Mouse (Mus musculus): ENCODE measurements around the gene Gm49369.
"Not testable (repeated sequence)": the region's sequence is repeated elsewhere in the genome, so short reads cannot be mapped to it uniquely, and the experiment has no call there.

Gene Gm49369

GRCm38 (mm10) chr7:142371768-142372661 is 10.5 kb downstream of the Gm49369 start:
- peak; percentile 66 to 68 for DNase-seq

- peak in 1 of 2 experiments; percentile 64 for DNase-seq
Observed at GRCm38 (mm10) chr7:142371398-142371767, 11.1 kb downstream of the Gm49369 start.

- DNase-seq: peak; percentile 37 to 48
Observed at GRCm38 (mm10) chr7:142370937-142371336, 11.5 kb downstream of the Gm49369 start.

- peak; percentile 62 to 71 for DNase-seq
Observed at GRCm38 (mm10) chr7:142369820-142370219, 12.6 kb downstream of the Gm49369 start.

- peak; percentile 88 to 90 for DNase-seq
Observed at GRCm38 (mm10) chr7:142368856-142369255, 13.6 kb downstream of the Gm49369 start.

GRCm38 (mm10) chr7:142363107-142363506 is 19.4 kb downstream of the Gm49369 start:
- no peak for DNase-seq

GRCm38 (mm10) chr7:142360743-142361142 is 21.7 kb downstream of the Gm49369 start:
- no peak for DNase-seq

- DNase-seq: no peak
Observed at GRCm38 (mm10) chr7:142359129-142359528, 23.3 kb downstream of the Gm49369 start.

GRCm38 (mm10) chr7:142357566-142357965 is 24.9 kb downstream of the Gm49369 start:
- DNase-seq: no peak

GRCm38 (mm10) chr7:142354661-142355233 is 27.7 kb downstream of the Gm49369 start:
- DNase-seq: no peak

GRCm38 (mm10) chr7:142353854-142354253 is 28.6 kb downstream of the Gm49369 start:
- no peak for DNase-seq

- no peak for DNase-seq
Observed at GRCm38 (mm10) chr7:142351569-142351968, 30.9 kb downstream of the Gm49369 start.

- no peak for DNase-seq
Observed at GRCm38 (mm10) chr7:142349308-142349961, 33.0 kb downstream of the Gm49369 start.

GRCm38 (mm10) chr7:142347542-142347941 is 34.9 kb downstream of the Gm49369 start:
- no peak for DNase-seq

GRCm38 (mm10) chr7:142342247-142342640 is 40.2 kb downstream of the Gm49369 start:
- DNase-seq: no peak

GRCm38 (mm10) chr7:142341564-142342246 is 40.8 kb downstream of the Gm49369 start:
- DNase-seq: no peak

- DNase-seq: no peak
Observed at GRCm38 (mm10) chr7:142340269-142340970, 42.0 kb downstream of the Gm49369 start.

GRCm38 (mm10) chr7:142335151-142335550 is 47.3 kb downstream of the Gm49369 start:
- DNase-seq: peak; percentile 78 to 89

- peak; percentile 93 to 94 for DNase-seq
Observed at GRCm38 (mm10) chr7:142334246-142334645, 48.2 kb downstream of the Gm49369 start.

- DNase-seq: not testable (repeated sequence)
Observed at GRCm38 (mm10) chr7:142332741-142333140, 49.7 kb downstream of the Gm49369 start.

GRCm38 (mm10) chr7:142331281-142331680 is 51.2 kb downstream of the Gm49369 start:
- DNase-seq: no peak

- DNase-seq: peak in 1 of 2 experiments; percentile 16
Observed at GRCm38 (mm10) chr7:142330271-142330724, 52.2 kb downstream of the Gm49369 start.

Measured in cerebellum, postnatal 36 days (tissue).